Mouse (Mus musculus): ENCODE measurements at regions not wholly inside any gene's neighbourhood (a gene's known extent, or its start where the extent isn't known, plus 50 kb on each side); places are given as distances from the start of the nearest gene placed in this dataset.

- TF ChIP-seq POLR2A (IDR thresholded peaks at IDR 0.05; ENCODE audit: borderline replicate concordance, low read depth, low read length) (no peak), CTCF (IDR thresholded peaks at IDR 0.05; ENCODE audit: low read depth, low read length) (no peak)
Observed at GRCm38 (mm10) chr19:15669996-15670395, 277.1 kb downstream of the Psat1 start.
